Mouse (Mus musculus) ES-Bruce4 (cell line): ENCODE results near the gene Gp6. TPM values are rescaled to one million over a fixed set of nuclear protein-coding genes. Genes with fewer than 3 reads are reported as not detected.
"Not testable (repeated sequence)": the region's sequence is repeated elsewhere in the genome, so short reads cannot be mapped to it uniquely, and the experiment has no call there.

Experiments used
- H3K27ac ChIP-seq: 2 replicates; pipeline ENCODE4 v1.5.1; 2012; ENCODE audit warnings: low read length, inconsistent platforms; ENCODE audit not compliant: insufficient read depth
- H3K27me3 ChIP-seq: 2 replicates; pipeline ENCODE4 v1.6.1; 2012; ENCODE audit warnings: mild to moderate bottlenecking, low read length, inconsistent platforms; ENCODE audit not compliant: control insufficient read depth, poor library complexity, insufficient read depth, severe bottlenecking
- H3K36me3 ChIP-seq: 2 replicates; pipeline ENCODE4 v1.6.1; 2012; ENCODE audit warnings: inconsistent platforms, mild to moderate bottlenecking, low read length, moderate library complexity; ENCODE audit not compliant: control insufficient read depth, poor library complexity, insufficient read depth, severe bottlenecking
- H3K4me1 ChIP-seq: one replicate; pipeline ENCODE4 v1.8.1; 2011; ENCODE audit warnings: low read length; ENCODE audit not compliant: control insufficient read depth, insufficient read depth
- H3K4me3 ChIP-seq: 2 replicates; pipeline ENCODE4 v1.5.1; 2011; ENCODE audit warnings: low read depth, mild to moderate bottlenecking, low read length
- H3K9ac ChIP-seq: 2 replicates; pipeline ENCODE4 v1.6.1; 2012; ENCODE audit warnings: low read depth, mild to moderate bottlenecking, inconsistent platforms; ENCODE audit not compliant: poor library complexity, severe bottlenecking
- H3K9me3 ChIP-seq: replicated peaks from 2 replicates; pipeline ENCODE4 v1.6.1; 2012; ENCODE audit warnings: mild to moderate bottlenecking, low read length, inconsistent platforms; ENCODE audit not compliant: control insufficient read depth, poor library complexity, insufficient read depth, severe bottlenecking
- CTCF ChIP-seq: IDR thresholded peaks from one replicate; pipeline ENCODE4 v1.8.1; 2011; ENCODE audit warnings: low read depth, low read length
- EP300 ChIP-seq: IDR thresholded peaks from 2 replicates; pipeline ENCODE4 v1.6.1; 2011; ENCODE audit warnings: low read depth, low read length; ENCODE audit not compliant: insufficient read depth
- POLR2A ChIP-seq: IDR thresholded peaks from one replicate; pipeline ENCODE4 v1.8.1; 2011; ENCODE audit warnings: low read length; ENCODE audit not compliant: insufficient read depth
- polyA plus RNA-seq: library from polyadenylated mRNA; stranded (reverse); fragments of >200 nt; gene quantifications from 2 replicates; pipeline ENCODE4 v1.2.4, GENCODE M21; 2011; ENCODE audit warnings: low read depth; ENCODE audit not compliant: missing spikeins, insufficient read depth, insufficient read length

Gp6 gene
- polyA plus RNA-seq, 1 experiment, result not detected

- Histone ChIP-seq H3K27me3 (no peaks in the 10 kb centered on the region), H3K27ac (no peak overlapping the region), H3K4me1 (no peaks in the 10 kb centered on the region), H3K9ac (no peak overlapping the region), H3K36me3 (peaks cover 23% of the 10 kb centered on the region), H3K4me3 (no peak overlapping the region), H3K9me3 (0 out of 2 replicates have a peak, but pooled peaks cover 5% of the 10 kb centered on the region)
- TF ChIP-seq EP300, result no peak
- TF ChIP-seq CTCF, result peak; percentile 80
- TF ChIP-seq POLR2A, result no peak
Measured at GRCm38 (mm10) chr7:4431548-4431947, 34.0 kb upstream of the Gp6 start.

- Histone ChIP-seq H3K4me1 (no peaks in the 10 kb centered on the region), H3K36me3 (peaks cover 27% of the 10 kb centered on the region), H3K27ac (no peak overlapping the region), H3K4me3 (no peak overlapping the region), H3K9ac (no peak overlapping the region), H3K9me3 (0 out of 2 replicates have a peak, but pooled peaks cover 5% of the 10 kb centered on the region), H3K27me3 (no peaks in the 10 kb centered on the region)
- TF ChIP-seq POLR2A (no peak), EP300 (no peak), CTCF (no peak)
Measured at GRCm38 (mm10) chr7:4430246-4430844, 32.8 kb upstream of the Gp6 start.

GRCm38 (mm10) chr7:4427161-4427912, 29.8 kb upstream of the Gp6 start:
- no peak overlapping the region for H3K9ac ChIP-seq
- no peaks in the 10 kb centered on the region for H3K27me3 ChIP-seq
- H3K36me3 ChIP-seq, result peaks cover 31% of the 10 kb centered on the region
- no peak for TF ChIP-seq EP300
- TF ChIP-seq CTCF, result peak; percentile 60
- TF ChIP-seq POLR2A, result no peak
- H3K27ac ChIP-seq, result no peak overlapping the region
- no peak overlapping the region for H3K4me3 ChIP-seq
- 0 out of 2 replicates have a peak, but pooled peaks cover 5% of the 10 kb centered on the region for H3K9me3 ChIP-seq
- no peaks in the 10 kb centered on the region for H3K4me1 ChIP-seq

- Histone ChIP-seq H3K4me3 (no peak overlapping the region), H3K9ac (no peak overlapping the region), H3K36me3 (0 out of 2 replicates have a peak, but pooled peaks cover 3% of the 10 kb centered on the region), H3K27ac (no peak overlapping the region), H3K27me3 (no peaks in the 10 kb centered on the region), H3K4me1 (no peaks in the 10 kb centered on the region), H3K9me3 (no peaks in the 10 kb centered on the region)
- TF ChIP-seq CTCF, result no peak
- no peak for TF ChIP-seq POLR2A
- no peak for TF ChIP-seq EP300
Measured at GRCm38 (mm10) chr7:4420230-4420629, 22.7 kb upstream of the Gp6 start.

DNA sequence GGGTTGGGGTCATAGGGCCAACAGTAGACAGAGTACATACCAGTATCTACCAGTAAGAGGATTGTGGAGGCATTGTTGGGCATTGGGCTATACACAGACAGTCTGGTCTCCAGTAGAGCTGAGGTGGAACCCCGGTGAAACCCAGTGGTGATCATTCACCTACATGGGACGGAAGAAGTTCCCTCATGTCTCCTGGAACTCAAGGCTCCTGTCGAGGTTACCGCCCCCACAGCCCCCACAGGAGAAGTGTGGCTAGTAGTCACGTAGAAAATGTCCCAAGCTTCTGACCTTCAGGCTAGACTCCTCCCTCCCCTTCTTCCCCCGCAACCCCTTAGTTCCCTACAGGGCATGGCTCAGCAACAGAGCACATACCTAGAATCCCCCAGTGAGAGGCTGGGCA, 22.1 kb upstream of the Gp6 start:
- Histone ChIP-seq H3K27me3 (no peaks in the 10 kb centered on the region), H3K9ac (no peak overlapping the region), H3K27ac (no peak overlapping the region), H3K9me3 (no peaks in the 10 kb centered on the region), H3K4me3 (no peak overlapping the region), H3K36me3 (no peaks in the 10 kb centered on the region), H3K4me1 (no peaks in the 10 kb centered on the region)
- TF ChIP-seq CTCF (no peak), POLR2A (no peak), EP300 (no peak)

- not testable (repeated sequence) for H3K27me3 ChIP-seq, H3K4me3 ChIP-seq, H3K36me3 ChIP-seq, H3K9ac ChIP-seq, H3K4me1 ChIP-seq, H3K27ac ChIP-seq
- H3K9me3 ChIP-seq, result peaks cover 14% of the 10 kb centered on the region; the same call in 1 of the 2 replicates
Measured at GRCm38 (mm10) chr7:4412406-4412805, 14.9 kb upstream of the Gp6 start.
